Mouse (Mus musculus) heart, adult 2 months (tissue): Measurements from ENCODE around the gene 1700061G19Rik.

Experiments
- CTCF ChIP-seq: fragments of 200-600 bp; IDR thresholded peaks from 2 replicates; pipeline ENCODE4 v1.8.1; 2022; ENCODE audit warnings: antibody characterized with exemption, mild to moderate bottlenecking, moderate library complexity
- EP300 ChIP-seq: fragments of 200-500 bp; IDR thresholded peaks from 2 replicates; pipeline ENCODE4 v1.6.1; 2011; ENCODE audit warnings: low read depth, low read length, control low read depth; ENCODE audit not compliant: insufficient read depth
- POLR2A ChIP-seq: fragments of 200-500 bp; IDR thresholded peaks from 2 replicates; pipeline ENCODE4 v1.6.1; 2011; ENCODE audit warnings: mild to moderate bottlenecking, low read depth, low read length, control low read depth; ENCODE audit not compliant: insufficient read depth

DNA sequence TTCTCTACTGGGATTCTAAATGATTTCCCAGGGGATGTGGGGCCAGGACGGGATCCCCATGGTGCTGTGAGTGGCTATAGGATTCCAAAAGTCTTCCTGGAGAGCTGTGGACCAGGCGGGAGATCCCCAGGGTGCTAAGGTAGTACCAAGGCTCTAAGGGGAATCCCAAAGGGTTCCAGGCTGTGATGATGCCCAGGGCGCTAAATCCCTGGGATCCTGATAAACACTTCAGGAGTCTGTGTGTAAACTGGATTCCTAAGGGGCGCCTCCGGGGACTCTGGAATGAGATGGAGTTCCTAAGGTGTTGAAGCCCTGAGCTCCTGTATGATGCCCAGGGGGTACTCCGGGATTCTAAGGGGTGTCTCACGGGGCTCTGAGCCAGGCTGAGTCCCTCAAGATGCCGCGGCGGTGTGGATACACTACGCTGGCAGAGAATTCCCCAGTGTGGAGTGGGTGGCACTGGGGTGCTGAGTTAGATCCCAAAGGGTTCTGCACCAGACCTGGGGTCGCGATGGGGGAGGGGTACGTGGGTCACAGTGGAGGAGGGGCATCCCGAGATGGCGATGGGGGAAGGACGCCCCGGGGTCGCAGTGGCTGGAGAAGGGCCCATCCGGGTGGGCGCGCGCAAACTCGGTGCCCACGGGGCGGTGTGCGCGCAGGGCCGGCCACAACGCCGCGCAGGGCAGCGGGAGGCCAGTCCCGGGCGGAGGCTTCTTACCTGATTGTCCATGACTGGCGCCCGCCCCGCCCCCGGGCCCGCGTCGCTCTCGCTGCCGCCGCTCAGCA, 59.5 kb downstream of the 1700061G19Rik start:
- TF ChIP-seq CTCF = no peak
- no peak for TF ChIP-seq POLR2A
- no peak for TF ChIP-seq EP300
